Mouse (Mus musculus): ENCODE results near the gene Pibf1. TPM values are rescaled to one million over a fixed set of nuclear protein-coding genes. Genes with fewer than 3 reads are reported as not detected.

The Pibf1 gene
- total and polyA plus RNA-seq, 3 experiments = 11.8 to 24.7 (median 13.9) TPM

DNA sequence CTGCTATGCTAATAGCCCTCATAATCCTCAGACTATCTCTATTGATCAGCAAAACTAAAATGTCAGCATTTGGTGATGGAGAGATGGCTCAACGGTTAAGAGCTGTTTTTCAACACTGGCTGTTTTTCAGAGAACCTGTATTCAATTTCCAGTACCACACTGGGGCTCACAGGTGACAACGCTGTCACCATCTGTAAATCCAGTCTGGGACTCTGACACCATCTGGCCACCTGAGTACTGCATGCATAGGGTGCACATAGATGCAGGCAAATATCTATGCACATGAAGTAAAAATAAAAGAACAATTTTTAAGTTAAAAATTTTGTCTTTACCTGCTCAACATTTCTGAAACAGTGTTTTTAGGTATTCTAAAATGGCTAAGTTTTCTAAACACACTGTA is 40.8 kb downstream of the Pibf1 start:
- dilution Hi-C loops (cut with MboI; ENCODE audit: extremely low pct_ligation_motif_present, extremely low pct_unique_long_range_greater_than_20kb, low sequenced_read_pairs) (no loop called here), in situ Hi-C loops (cut with MboI; ENCODE audit: low pct_ligation_motif_present, low pct_unique_long_range_greater_than_20kb, low sequenced_read_pairs) (loop anchor here (10.0 to 25.0 kb wide), 2 partner anchors 497 to 755 kb away; no protein-coding TSS in a partner anchor)
- Histone ChIP-seq H3K4me3 (replicated peaks in 1 of 3; ENCODE audit: low read depth in 2 of 3, low read length in 2 of 3, poor library complexity in 1 of 3) (no peak overlapping the region), H3K4me1 (ENCODE audit: control insufficient read depth in 1 of 2, insufficient read depth in 2 of 2) (peaks cover 0 to 6% of the 10 kb centered on the region in 2 experiments; a peak in 1 of 4 replicates), H3K36me3 (replicated peaks in 1 of 2; ENCODE audit: control insufficient read depth in 1 of 2, insufficient read depth in 1 of 2, low read length in 1 of 2) (peaks cover 21 to 66% of the 10 kb centered on the region in 2 experiments), H3K9me3 (replicated peaks; ENCODE audit: low read length) (no peaks in the 10 kb centered on the region), H3K9ac (ENCODE audit: insufficient read depth, low read depth) (no peak overlapping the region), H3K79me2 (replicated peaks; ENCODE audit: control insufficient read depth, extremely low read depth, insufficient read depth, poor library complexity, severe bottlenecking) (no peaks in the 10 kb centered on the region), H3K27ac (ENCODE audit: insufficient read depth, low read depth) (no peak overlapping the region), H3K27me3 (replicated peaks) (no peaks in the 10 kb centered on the region), H3K4me2 (ENCODE audit: insufficient read depth, low read depth, poor library complexity, severe bottlenecking) (no peak overlapping the region)
- no peak for TF ChIP-seq EP300 (IDR thresholded peaks at IDR 0.05; ENCODE audit: low read length)
- no peak for TF ChIP-seq ZNF384 (IDR thresholded peaks at IDR 0.05; ENCODE audit: low read depth, low read length)
- no peak for TF ChIP-seq MAX (IDR thresholded peaks at IDR 0.05; ENCODE audit: low read length)
- TF ChIP-seq SIN3A (IDR thresholded peaks at IDR 0.05; ENCODE audit: low read length) = no peak
- no peak for TF ChIP-seq POLR2A (IDR thresholded peaks at IDR 0.05; ENCODE audit: low read depth, low read length)
- TF ChIP-seq ZKSCAN1 (IDR thresholded peaks at IDR 0.05; ENCODE audit: borderline replicate concordance, low read depth, low read length) = no peak
- no peak for TF ChIP-seq GABPA (IDR thresholded peaks at IDR 0.05; ENCODE audit: insufficient replicate concordance, low read depth, low read length)
- TF ChIP-seq CTCF (conservative IDR thresholded peaks at IDR 0.05 in 1 of 2, IDR thresholded peaks at IDR 0.05 in 1 of 2; ENCODE audit: low read depth in 2 of 2, low read length in 2 of 2) = no peak
- TF ChIP-seq E2F4 (IDR thresholded peaks at IDR 0.05; ENCODE audit: insufficient replicate concordance, low read depth, low read length) = no peak
- no peak for TF ChIP-seq TCF12 (IDR thresholded peaks at IDR 0.05; ENCODE audit: low read depth, low read length)
- TF ChIP-seq MYC (IDR thresholded peaks at IDR 0.05; ENCODE audit: low read depth, low read length) = no peak
- no peak for TF ChIP-seq ETS1 (conservative IDR thresholded peaks at IDR 0.05; ENCODE audit: low read depth, low read length)
- no peak for TF ChIP-seq MEF2A (IDR thresholded peaks at IDR 0.05; ENCODE audit: borderline replicate concordance, low read depth, low read length)
- no peak for TF ChIP-seq BHLHE40 (IDR thresholded peaks at IDR 0.05; ENCODE audit: low read depth, low read length)
- no peak for TF ChIP-seq RAD21 (IDR thresholded peaks at IDR 0.05; ENCODE audit: low read depth, low read length)
- TF ChIP-seq JUND (conservative IDR thresholded peaks at IDR 0.05; ENCODE audit: low read depth, low read length) = no peak
- no peak for DNase-seq (ENCODE audit: extremely low read depth)

DNA sequence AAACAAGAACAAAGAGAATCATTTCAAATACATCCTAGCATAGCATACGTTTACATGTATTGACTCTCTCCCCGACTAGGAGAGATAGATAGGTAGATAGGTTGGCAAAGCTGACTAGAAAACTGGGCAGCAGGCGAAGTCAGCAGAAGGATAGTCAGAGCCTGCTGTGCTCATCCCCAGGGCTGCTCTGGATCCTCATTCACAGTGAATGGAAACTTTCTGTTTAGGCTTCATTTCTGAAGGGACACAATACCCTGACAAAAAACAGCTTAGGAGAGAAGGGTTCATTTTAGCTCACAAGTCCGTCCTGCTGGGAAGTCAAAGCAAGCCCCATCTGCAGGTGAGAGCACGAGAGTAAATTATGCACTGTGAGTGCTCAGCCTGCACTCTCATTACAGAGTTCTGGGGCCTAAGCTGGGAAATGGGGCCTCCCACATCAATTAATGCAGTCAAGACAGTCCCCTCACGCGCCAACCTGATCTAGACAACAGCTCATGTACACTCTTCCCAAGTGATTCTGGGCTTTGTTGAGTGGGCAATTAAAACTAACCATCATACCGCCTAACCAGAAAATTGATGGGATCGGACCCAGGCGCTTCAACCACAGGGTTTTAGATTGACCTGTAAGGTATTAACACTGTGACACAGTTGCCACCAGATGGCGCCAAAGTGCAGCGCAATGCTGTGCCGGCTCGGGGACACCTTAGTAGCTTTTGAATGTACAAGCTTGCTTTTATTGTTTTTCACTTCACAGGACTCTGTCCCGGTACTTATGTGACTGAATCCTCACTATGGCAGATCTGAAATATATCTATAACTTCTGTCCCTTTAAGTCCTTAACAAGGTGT is 42.8 kb downstream of the Pibf1 start:
- in situ Hi-C loops (cut with MboI; ENCODE audit: low pct_ligation_motif_present, low pct_unique_long_range_greater_than_20kb, low sequenced_read_pairs) (loop anchor here (10.0 to 25.0 kb wide), 2 partner anchors 495 to 753 kb away; no protein-coding TSS in a partner anchor), dilution Hi-C loops (cut with MboI; ENCODE audit: extremely low pct_ligation_motif_present, extremely low pct_unique_long_range_greater_than_20kb, low sequenced_read_pairs) (no loop called here)
- Histone ChIP-seq H3K4me1 (ENCODE audit: control insufficient read depth in 1 of 2, insufficient read depth in 2 of 2) (peaks cover 0 to 6% of the 10 kb centered on the region in 2 experiments; a peak in 1 of 4 replicates), H3K9me3 (replicated peaks; ENCODE audit: low read length) (no peaks in the 10 kb centered on the region), H3K4me2 (ENCODE audit: insufficient read depth, low read depth, poor library complexity, severe bottlenecking) (no peak overlapping the region), H3K9ac (ENCODE audit: insufficient read depth, low read depth) (no peak overlapping the region), H3K4me3 (replicated peaks in 1 of 3; ENCODE audit: low read depth in 2 of 3, low read length in 2 of 3, poor library complexity in 1 of 3) (no peak overlapping the region), H3K27me3 (replicated peaks) (no peaks in the 10 kb centered on the region), H3K79me2 (replicated peaks; ENCODE audit: control insufficient read depth, extremely low read depth, insufficient read depth, poor library complexity, severe bottlenecking) (no peaks in the 10 kb centered on the region), H3K27ac (ENCODE audit: insufficient read depth, low read depth) (no peak overlapping the region), H3K36me3 (replicated peaks in 1 of 2; ENCODE audit: control insufficient read depth in 1 of 2, insufficient read depth in 1 of 2, low read length in 1 of 2) (peaks cover 13 to 57% of the 10 kb centered on the region in 2 experiments)
- TF ChIP-seq TCF12 (IDR thresholded peaks at IDR 0.05; ENCODE audit: low read depth, low read length) = no peak
- TF ChIP-seq UBTF (IDR thresholded peaks at IDR 0.05; ENCODE audit: low read depth, low read length) = no peak
- TF ChIP-seq JUND (conservative IDR thresholded peaks at IDR 0.05; ENCODE audit: low read depth, low read length) = no peak
- TF ChIP-seq ZC3H11A (IDR thresholded peaks at IDR 0.05; ENCODE audit: low read depth, low read length) = peak; percentile 36
- no peak for TF ChIP-seq ZKSCAN1 (IDR thresholded peaks at IDR 0.05; ENCODE audit: borderline replicate concordance, low read depth, low read length)
- peak; percentile 79 to 88 for TF ChIP-seq CTCF (conservative IDR thresholded peaks at IDR 0.05 in 1 of 2, IDR thresholded peaks at IDR 0.05 in 1 of 2; ENCODE audit: low read depth in 2 of 2, low read length in 2 of 2)
- peak; percentile 90 for TF ChIP-seq RAD21 (IDR thresholded peaks at IDR 0.05; ENCODE audit: low read depth, low read length)
- TF ChIP-seq SMC3 (IDR thresholded peaks at IDR 0.05; ENCODE audit: low read depth, low read length) = peak; percentile 81
- no peak for TF ChIP-seq GABPA (IDR thresholded peaks at IDR 0.05; ENCODE audit: insufficient replicate concordance, low read depth, low read length)
- TF ChIP-seq MAFK (IDR thresholded peaks at IDR 0.05; ENCODE audit: insufficient replicate concordance, low read length) = no peak
- no peak for TF ChIP-seq HCFC1 (IDR thresholded peaks at IDR 0.05; ENCODE audit: low read depth, low read length)
- DNase-seq (ENCODE audit: extremely low read depth) = peak; percentile 83

Data from CH12.LX (cell line).